Mouse (Mus musculus): ENCODE results near the gene Six3. TPM values are rescaled to one million over a fixed set of nuclear protein-coding genes. Genes with fewer than 3 reads are reported as not detected.

The Six3 gene
- 0.42 TPM for polyA plus RNA-seq (2017; shearing (Covaris generic))

DNA sequence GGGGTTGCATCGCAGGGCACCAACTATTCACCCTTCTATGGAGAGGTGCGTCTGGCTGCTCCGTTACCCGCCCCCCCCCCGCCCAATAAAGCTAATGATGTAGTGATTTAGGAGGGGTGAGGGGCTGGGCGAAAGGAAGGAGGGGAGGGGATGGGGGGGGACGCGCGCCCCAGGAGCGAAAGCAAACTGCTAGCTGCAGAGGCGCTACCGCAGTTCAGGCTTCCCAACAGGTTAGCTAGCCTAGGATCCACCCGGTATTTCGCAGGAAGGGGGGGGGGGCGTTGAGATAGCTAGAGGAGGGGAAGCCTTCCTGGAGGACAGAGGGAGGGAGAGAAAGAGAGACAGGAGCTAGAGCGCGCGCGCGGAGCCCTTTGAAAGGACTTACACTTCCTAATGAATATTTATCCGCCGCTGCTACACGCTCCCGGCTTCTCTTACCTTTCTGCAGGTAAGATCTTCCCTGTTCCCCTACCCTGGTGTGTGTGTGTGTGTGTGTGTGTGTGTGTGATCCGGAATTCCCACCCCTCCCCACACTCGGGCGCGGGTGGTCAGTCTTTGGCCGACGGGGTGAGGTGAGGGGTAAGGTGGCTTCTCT lies at the start of gene Six3:
TSS of gene Six3 (plus strand) at position 343 of the 595 bp plus-strand sequence.

Other genes with a start within 250 kb of the Six3 start
- gene Six2, start 74.7 kb downstream of the Six3 start, polyA plus RNA-seq (2017; shearing (Covaris generic)), result not detected

All from effector memory CD4-positive, alpha-beta T cell, adult 5 months (primary cell).